Mouse (Mus musculus) MEL (cell line): Measurements from ENCODE around the gene Myl10. TPM values are rescaled to one million over a fixed set of nuclear protein-coding genes. Genes with fewer than 3 reads are reported as not detected.

Source experiments
- DNase-seq: peaks from one replicate; pipeline ENCODE4 v3.0.0; 2011; ENCODE audit warnings: low read depth, low spot score
- H3K27ac ChIP-seq: 2 replicates; pipeline ENCODE4 v1.5.1; 2012; ENCODE audit warnings: low read depth, mild to moderate bottlenecking, control low read depth, low read length, moderate library complexity; ENCODE audit not compliant: control insufficient read depth
- H3K27me3 ChIP-seq, 2 experiments: fragments of 150-350 bp in 1 of 2; sonication (generic) in 1 of 2; 2 replicates each; pipeline ENCODE4 v1.6.1; 2012; ENCODE audit warnings: low read length in 2 of 2, mild to moderate bottlenecking in 2 of 2, improper control_type of control experiment in 1 of 2, moderate library complexity in 1 of 2; ENCODE audit not compliant: insufficient read depth in 2 of 2, control insufficient read depth in 1 of 2
- H3K36me3 ChIP-seq, 2 experiments: 2 replicates each; pipeline ENCODE4 v1.6.1; 2012 to 2014; ENCODE audit warnings: low read length in 2 of 2, improper control_type of control experiment in 1 of 2, inconsistent platforms in 1 of 2, mild to moderate bottlenecking in 1 of 2; ENCODE audit not compliant: insufficient read depth in 2 of 2, control insufficient read depth in 1 of 2
- H3K4me1 ChIP-seq, 2 experiments: fragments of 150-350 bp in 1 of 2; sonication (generic) in 1 of 2; 2 replicates each; pipeline ENCODE4 v1.6.1; 2012; ENCODE audit warnings: low read length in 2 of 2, improper control_type of control experiment in 1 of 2, mild to moderate bottlenecking in 1 of 2; ENCODE audit not compliant: insufficient read depth in 2 of 2, control insufficient read depth in 1 of 2
- H3K4me3 ChIP-seq, 2 experiments: fragments of 150-350 bp in 1 of 2; sonication (generic) in 1 of 2; 2 replicates each; pipeline ENCODE4 v1.5.1; 2012; ENCODE audit warnings: low read depth in 2 of 2, low read length in 2 of 2, mild to moderate bottlenecking in 2 of 2, moderate library complexity in 2 of 2, control low read depth in 1 of 2, improper control_type of control experiment in 1 of 2; ENCODE audit not compliant: control insufficient read depth in 1 of 2, insufficient read depth in 1 of 2
- H3K79me2 ChIP-seq: 2 replicates; pipeline ENCODE4 v1.6.1; 2012; ENCODE audit warnings: mild to moderate bottlenecking, low read length, moderate library complexity; ENCODE audit not compliant: control insufficient read depth, poor library complexity, insufficient read depth
- H3K9ac ChIP-seq: 2 replicates; pipeline ENCODE4 v1.6.1; 2012; ENCODE audit warnings: low read depth, mild to moderate bottlenecking, control low read depth, low read length, moderate library complexity; ENCODE audit not compliant: control insufficient read depth, poor library complexity, severe bottlenecking
- H3K9me3 ChIP-seq: fragments of 150-350 bp; sonication (generic); replicated peaks from 2 replicates; pipeline ENCODE4 v1.6.1; 2012; ENCODE audit warnings: mild to moderate bottlenecking, low read length, improper control_type of control experiment, moderate library complexity; ENCODE audit not compliant: insufficient read depth
- BHLHE40 ChIP-seq: IDR thresholded peaks from 2 replicates; pipeline ENCODE4 v1.6.1; 2012; ENCODE audit warnings: low read depth, mild to moderate bottlenecking, inconsistent platforms, low read length, improper control_type of control experiment, borderline replicate concordance
- CHD1 ChIP-seq: IDR thresholded peaks from 2 replicates; pipeline ENCODE4 v1.6.1; 2012; ENCODE audit warnings: low read depth, mild to moderate bottlenecking, inconsistent platforms, low read length, improper control_type of control experiment
- CHD2 ChIP-seq: IDR thresholded peaks from 2 replicates; pipeline ENCODE4 v1.6.1; 2011; ENCODE audit warnings: low read length, improper control_type of control experiment
- CTCF ChIP-seq, 3 experiments: IDR thresholded peaks in 2 of 3; conservative IDR thresholded peaks in 1 of 3; 2 replicates each; pipeline ENCODE4 v1.5.1; 2011 to 2012; ENCODE audit warnings: low read length in 3 of 3, low read depth in 2 of 3, mild to moderate bottlenecking in 2 of 3, improper control_type of control experiment in 1 of 3, inconsistent platforms in 1 of 3, mixed read lengths in 1 of 3, moderate library complexity in 1 of 3; ENCODE audit not compliant: control insufficient read depth in 1 of 3, insufficient read depth in 1 of 3, poor library complexity in 1 of 3, severe bottlenecking in 1 of 3
- EP300 ChIP-seq, 2 experiments: IDR thresholded peaks; 2 replicates each; pipeline ENCODE4 v1.6.1; 2011; ENCODE audit warnings: improper control_type of control experiment in 2 of 2, low read length in 2 of 2, low read depth in 1 of 2, mild to moderate bottlenecking in 1 of 2
- ETS1 ChIP-seq: IDR thresholded peaks from 2 replicates; pipeline ENCODE4 v1.6.1; 2012; ENCODE audit warnings: low read depth, mild to moderate bottlenecking, inconsistent platforms, low read length, improper control_type of control experiment, moderate library complexity
- GATA1 ChIP-seq: IDR thresholded peaks from 2 replicates; pipeline ENCODE4 v1.6.1; 2011; ENCODE audit warnings: low read depth, low read length, improper control_type of control experiment
- KAT2A ChIP-seq: conservative IDR thresholded peaks from 2 replicates; pipeline ENCODE4 v1.6.1; 2012; ENCODE audit warnings: low read depth, low read length, improper control_type of control experiment, inconsistent platforms
- MAFK ChIP-seq: IDR thresholded peaks from 2 replicates; pipeline ENCODE4 v1.6.1; 2011; ENCODE audit warnings: low read depth, mild to moderate bottlenecking, low read length, improper control_type of control experiment, borderline replicate concordance
- MAX ChIP-seq: IDR thresholded peaks from 2 replicates; pipeline ENCODE4 v1.6.1; 2011; ENCODE audit warnings: low read length, improper control_type of control experiment
- MEF2A ChIP-seq: IDR thresholded peaks from 2 replicates; pipeline ENCODE4 v1.6.1; 2014; ENCODE audit warnings: low read depth, mild to moderate bottlenecking, inconsistent platforms, low read length, improper control_type of control experiment; ENCODE audit not compliant: poor library complexity, insufficient replicate concordance, severe bottlenecking; ENCODE audit errors: extremely low read depth
- MYB ChIP-seq: IDR thresholded peaks from 2 replicates; pipeline ENCODE4 v1.6.1; 2011; ENCODE audit warnings: mild to moderate bottlenecking, low read depth, low read length, improper control_type of control experiment
- NRF1 ChIP-seq: IDR thresholded peaks from 2 replicates; pipeline ENCODE4 v1.6.1; 2014; ENCODE audit warnings: low read depth, mild to moderate bottlenecking, inconsistent platforms, low read length, improper control_type of control experiment, moderate library complexity; ENCODE audit not compliant: poor library complexity, insufficient read depth, severe bottlenecking
- POLR2A ChIP-seq, 2 experiments: IDR thresholded peaks; 2 replicates each; pipeline ENCODE4 v1.6.1; 2011 to 2012; ENCODE audit warnings: low read length in 2 of 2, mild to moderate bottlenecking in 2 of 2, control low read depth in 1 of 2, improper control_type of control experiment in 1 of 2, low read depth in 1 of 2, moderate library complexity in 1 of 2; ENCODE audit not compliant: control insufficient read depth in 1 of 2, insufficient read depth in 1 of 2, poor library complexity in 1 of 2
- SIN3A ChIP-seq: IDR thresholded peaks from 2 replicates; pipeline ENCODE4 v1.6.1; 2012; ENCODE audit warnings: low read length, improper control_type of control experiment, inconsistent platforms
- SMC3 ChIP-seq: IDR thresholded peaks from 2 replicates; pipeline ENCODE4 v1.6.1; 2011; ENCODE audit warnings: low read depth, low read length, improper control_type of control experiment
- TAL1 ChIP-seq: IDR thresholded peaks from 2 replicates; pipeline ENCODE4 v1.6.1; 2012; ENCODE audit warnings: mild to moderate bottlenecking, inconsistent platforms, low read length, moderate library complexity, mixed read lengths
- TBP ChIP-seq: IDR thresholded peaks from 2 replicates; pipeline ENCODE4 v1.8.0; 2011; ENCODE audit warnings: low read depth, low read length, improper control_type of control experiment
- USF2 ChIP-seq, 2 experiments: IDR thresholded peaks; 2 replicates each; pipeline ENCODE4 v1.6.1; 2011 to 2012; ENCODE audit warnings: improper control_type of control experiment in 2 of 2, low read length in 2 of 2, borderline replicate concordance in 1 of 2, inconsistent platforms in 1 of 2, low read depth in 1 of 2, mild to moderate bottlenecking in 1 of 2; ENCODE audit not compliant: insufficient read depth in 1 of 2
- ZKSCAN1 ChIP-seq: IDR thresholded peaks from 2 replicates; pipeline ENCODE4 v1.6.1; 2012; ENCODE audit warnings: low read depth, mild to moderate bottlenecking, inconsistent platforms, low read length, improper control_type of control experiment, moderate library complexity
- ZNF384 ChIP-seq: IDR thresholded peaks from 2 replicates; pipeline ENCODE4 v1.6.1; 2012; ENCODE audit warnings: low read depth, mild to moderate bottlenecking, inconsistent platforms, low read length, improper control_type of control experiment
- polyA plus RNA-seq, 2 experiments: library from polyadenylated mRNA; stranded (reverse) in 1 of 2; unstranded in 1 of 2; fragments of >175 nt in 1 of 2; fragments of >200 nt in 1 of 2; gene quantifications; 2 replicates each; pipeline versions ENCODE4 v1.2.1 to v1.2.4; 2012; ENCODE audit warnings: low replicate concordance in 2 of 2, low read depth in 1 of 2; ENCODE audit not compliant: insufficient read length in 2 of 2, insufficient read depth in 1 of 2, missing spikeins in 1 of 2
- total RNA-seq: library from RNA; depleted of rRNA; stranded (reverse); fragments of 300-350 nt; gene quantifications from 2 replicates; pipeline ENCODE4 v1.2.3, GENCODE M21; 2012

Gene Myl10
- total and polyA plus RNA-seq, 3 experiments, result 0.11 to 0.42 TPM; not detected in 1

DNA sequence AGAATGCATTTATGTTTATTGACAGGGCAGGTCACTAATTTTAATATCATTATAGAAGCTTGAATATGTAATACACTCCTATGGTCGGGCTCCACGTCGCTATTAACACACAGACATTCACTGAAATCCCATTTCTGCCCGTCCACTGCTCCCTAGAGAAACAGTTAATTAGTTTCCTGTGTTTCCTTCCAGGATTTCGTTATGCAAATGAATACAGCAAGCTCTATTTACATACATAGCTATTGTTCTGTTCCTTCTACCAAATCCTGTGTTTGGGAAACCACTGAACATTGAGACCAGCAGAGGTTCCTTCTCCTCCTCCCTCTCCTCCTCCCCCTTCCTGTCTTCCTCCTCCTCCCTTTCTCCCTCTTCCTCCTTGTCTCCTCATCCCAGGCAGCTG lies 43.9 kb upstream of the Myl10 start:
- Histone ChIP-seq H3K9me3 (no peaks in the 10 kb centered on the region), H3K4me1 (peaks cover 0 to 12% of the 10 kb centered on the region in 2 experiments; a peak in 2 of 4 replicates), H3K4me3 (no peak overlapping the region), H3K9ac (no peak overlapping the region), H3K36me3 (no peaks in the 10 kb centered on the region), H3K79me2 (no peaks in the 10 kb centered on the region), H3K27ac (no peak overlapping the region), H3K27me3 (no peaks in the 10 kb centered on the region)
- TF ChIP-seq TAL1, result no peak
- TF ChIP-seq MEF2A, result no peak
- no peak for TF ChIP-seq POLR2A (IDR thresholded peaks at IDR 0.05; ENCODE audit: control insufficient read depth in 1 of 2, insufficient read depth in 1 of 2, low read depth in 1 of 2, low read length in 2 of 2, poor library complexity in 1 of 2)
- no peak for TF ChIP-seq MYB
- TF ChIP-seq TBP, result no peak
- no peak for TF ChIP-seq MAFK
- TF ChIP-seq SMC3, result no peak
- no peak for TF ChIP-seq ZKSCAN1
- TF ChIP-seq CTCF (IDR thresholded peaks at IDR 0.05 in 2 of 3, conservative IDR thresholded peaks at IDR 0.05 in 1 of 3; ENCODE audit: control insufficient read depth in 1 of 3, insufficient read depth in 1 of 3, low read depth in 2 of 3, low read length in 3 of 3, poor library complexity in 1 of 3, severe bottlenecking in 1 of 3), result no peak
- no peak for TF ChIP-seq CHD1
- TF ChIP-seq NRF1, result no peak
- no peak for TF ChIP-seq USF2 (IDR thresholded peaks at IDR 0.05; ENCODE audit: borderline replicate concordance in 1 of 2, insufficient read depth in 1 of 2, low read depth in 1 of 2, low read length in 2 of 2)
- no peak for TF ChIP-seq EP300 (IDR thresholded peaks at IDR 0.05; ENCODE audit: low read depth in 1 of 2, low read length in 2 of 2)
- TF ChIP-seq MAX, result no peak
- no peak for TF ChIP-seq CHD2
- DNase-seq, result no peak

DNA sequence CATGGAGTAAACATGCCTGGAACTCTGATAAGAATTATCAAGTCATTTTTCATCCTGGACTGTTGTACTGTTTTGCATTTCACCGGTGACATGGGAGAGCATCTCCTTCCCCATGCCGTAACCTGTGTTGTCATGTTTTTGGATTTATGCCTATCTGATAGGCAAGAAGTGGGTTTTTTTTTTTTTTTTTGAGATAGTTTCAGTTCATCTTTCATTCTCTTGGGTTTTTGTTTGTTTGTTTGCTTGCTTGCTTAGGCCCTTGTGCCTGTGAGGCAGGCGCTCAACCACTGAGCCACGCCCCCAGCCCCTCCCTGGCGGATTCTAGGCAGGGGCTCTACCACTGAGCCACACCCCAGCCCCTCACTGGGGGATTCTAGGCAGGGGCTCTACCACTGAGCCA lies 43.3 kb upstream of the Myl10 start:
- H3K4me1 ChIP-seq, result peaks cover 0 to 12% of the 10 kb centered on the region in 2 experiments; a peak in 2 of 4 replicates
- no peaks in the 10 kb centered on the region for H3K27me3 ChIP-seq
- peak; percentile 34 for DNase-seq
- H3K9ac ChIP-seq, result no peak overlapping the region
- H3K9me3 ChIP-seq, result no peaks in the 10 kb centered on the region
- H3K4me3 ChIP-seq, result no peak overlapping the region
- no peaks in the 10 kb centered on the region for H3K79me2 ChIP-seq
- TF ChIP-seq MAFK (no peak), ETS1 (peak; percentile 76), GATA1 (peak; percentile 94), SIN3A (0 out of 2 replicates have a peak, but pooled peaks have one; percentile 21), KAT2A (no peak), ZNF384 (peak; percentile 96), BHLHE40 (peak; percentile 62; the same call in 1 of the 2 replicates)
- no peaks in the 10 kb centered on the region for H3K36me3 ChIP-seq
- no peak overlapping the region for H3K27ac ChIP-seq
